In genomic region chr17:73831427-73831826, GRCm38 (mm10) we compare ENCODE assay signal across 11 mouse cellular contexts. TPM values are rescaled to one million over a fixed set of nuclear protein-coding genes. Genes with fewer than 3 reads are reported as not detected.
A peak's percentile ranks its signal among the peaks of the same experiment; 100 is the strongest.
DNase-seq lines count a peak whose midpoint lies in the region; ATAC-seq and TF ChIP-seq lines count a peak whose summit lies in the region.
"Had no signal": no experiment of that assay in that cellular context is flagged by ENCODE, and none has a peak within 500 bp of the region (broad histone marks: within the 10 kb centered on the region; RNA-seq: fewer than 3 reads in every experiment).

No protein-coding gene starts in this region.

- no peaks in the 10 kb centered on the region for H3K4me1 ChIP-seq in intestine, embryonic 15.5 days (replicated peaks)
- H3K4me1 ChIP-seq in liver, postnatal 0 days (ENCODE audit: insufficient read depth), result no peaks in the 10 kb centered on the region
- H3K4me1 ChIP-seq in kidney, adult 2 months (ENCODE audit: control insufficient read depth, insufficient read depth, low read length), result 0 out of 2 replicates have a peak, but pooled peaks cover 2% of the 10 kb centered on the region

- H3K4me2 ChIP-seq in intestine, embryonic 15.5 days (replicated peaks), result no peak overlapping the region
- H3K4me2 ChIP-seq in liver, postnatal 0 days (ENCODE audit: low read depth, low read length), result no peak overlapping the region
- H3K4me2 ChIP-seq: lung, embryonic 14.5 days had no signal

- H3K9me3 ChIP-seq in intestine, embryonic 15.5 days, result no peaks in the 10 kb centered on the region
- no peaks in the 10 kb centered on the region for H3K9me3 ChIP-seq in liver, postnatal 0 days (ENCODE audit: low read length)

- H3K36me3 ChIP-seq in intestine, embryonic 15.5 days, result no peaks in the 10 kb centered on the region
- no peaks in the 10 kb centered on the region for H3K36me3 ChIP-seq in liver, postnatal 0 days (replicated peaks; ENCODE audit: insufficient read depth, low read length)
- no peaks in the 10 kb centered on the region for H3K36me3 ChIP-seq in kidney, adult 2 months (ENCODE audit: control insufficient read depth, insufficient read depth, low read length)

- peak; percentile 56 to 63 for DNase-seq in right cerebral cortex, adult 2 months (ENCODE audit: low spot score in 2 of 2)
- no peak for DNase-seq in right cerebral cortex, postnatal 14 days
- DNase-seq in cerebellum, postnatal 36 days, result peak; percentile 81 to 82
- peak; percentile 47 to 68 for DNase-seq in left cerebral cortex, adult 18-20 months (ENCODE audit: low spot score in 2 of 2)
- no peak for DNase-seq in liver, postnatal 0 days
- no peak for DNase-seq in kidney, adult 2 months
- DNase-seq: lung, embryonic 14.5 days; thymus, postnatal 4 days had no signal

- no peak for ATAC-seq in intestine, embryonic 15.5 days
- no peak for ATAC-seq in liver, postnatal 0 days

- no peaks in the 10 kb centered on the region for H3K27me3 ChIP-seq in intestine, embryonic 15.5 days (replicated peaks)
- no peaks in the 10 kb centered on the region for H3K27me3 ChIP-seq in liver, postnatal 0 days (ENCODE audit: insufficient read depth, low read length)
- H3K27me3 ChIP-seq in kidney, adult 2 months (replicated peaks; ENCODE audit: control insufficient read depth, insufficient read depth, low read length), result no peaks in the 10 kb centered on the region

- TF ChIP-seq POLR2A in kidney, adult 2 months (IDR thresholded peaks at IDR 0.05; ENCODE audit: low read depth, low read length), result no peak

- no peak overlapping the region for H3K4me3 ChIP-seq in intestine, embryonic 15.5 days (replicated peaks)
- H3K4me3 ChIP-seq in liver, postnatal 0 days (ENCODE audit: low read depth, low read length), result no peak overlapping the region
- H3K4me3 ChIP-seq in kidney, adult 2 months (ENCODE audit: insufficient read depth, low read depth, low read length), result no peak overlapping the region
- H3K4me3 ChIP-seq: myocyte had no signal

- TF ChIP-seq CTCF in liver, postnatal 0 days (IDR thresholded peaks at IDR 0.05; ENCODE audit: low read depth), result no peak
- no peak for TF ChIP-seq CTCF in kidney, adult 2 months (conservative IDR thresholded peaks at IDR 0.05; ENCODE audit: insufficient read depth, insufficient read length, low read depth, low read length)

- WGBS in intestine, embryonic 15.5 days, result 68% methylated on average over 4 of the region's 4 CpGs
- 61% methylated on average over 4 of the region's 4 CpGs for WGBS in liver, postnatal 0 days (ENCODE audit: insufficient replicate concordance)
- 65% methylated on average over 4 of the region's 4 CpGs for WGBS in kidney, adult 2 months

- H3K27ac ChIP-seq in intestine, embryonic 15.5 days, result no peak overlapping the region
- H3K27ac ChIP-seq in liver, postnatal 0 days (ENCODE audit: low read depth), result no peak overlapping the region
- no peak overlapping the region for H3K27ac ChIP-seq in kidney, adult 2 months (ENCODE audit: insufficient read depth, low read depth, low read length)
- H3K27ac ChIP-seq: kidney, postnatal 0 days had no signal

- no peak overlapping the region for H3K9ac ChIP-seq in intestine, embryonic 15.5 days
- no peak overlapping the region for H3K9ac ChIP-seq in liver, postnatal 0 days (replicated peaks)
- H3K9ac ChIP-seq: lung, embryonic 14.5 days had no signal

- no peak for TF ChIP-seq EP300 in liver, postnatal 0 days (IDR thresholded peaks at IDR 0.05; ENCODE audit: low read depth)

RNA-seq across cellular contexts. Expression of gene Ehd3, which starts 27.5 kb away (rescaled TPM):
- 10 to 100 TPM; 83.7 to 88.8 TPM for total RNA-seq in left cerebral cortex, adult 18-20 months (2021)
- 6.1 and 6.2 TPM in 2 replicates for polyA plus RNA-seq in intestine, embryonic 15.5 days (2015; fragmentation: Nextera tagmentation; extraction: Ambion mirVana)
- polyA plus RNA-seq in liver, postnatal 0 days (2015; fragmentation: Nextera tagmentation; extraction: Ambion mirVana), result 22.5 and 23.7 TPM in 2 replicates
- 39.0 and 42.9 TPM in 2 replicates for polyA plus RNA-seq in kidney, adult 2 months (2012; rRNA removed)

Comparison
In these comparisons a context has a peak if more than half of its experiments do, and no peak if none do; other contexts are left out.
1. DNase-seq: peak in right cerebral cortex, adult 2 months (2 of 2), cerebellum, postnatal 36 days (2 of 2) and left cerebral cortex, adult 18-20 months (2 of 2); none in right cerebral cortex, postnatal 14 days (single experiment), liver, postnatal 0 days (single experiment) and kidney, adult 2 months (single experiment).